ENCODE assay signal across 8 mouse cellular contexts in the genomic region with DNA sequence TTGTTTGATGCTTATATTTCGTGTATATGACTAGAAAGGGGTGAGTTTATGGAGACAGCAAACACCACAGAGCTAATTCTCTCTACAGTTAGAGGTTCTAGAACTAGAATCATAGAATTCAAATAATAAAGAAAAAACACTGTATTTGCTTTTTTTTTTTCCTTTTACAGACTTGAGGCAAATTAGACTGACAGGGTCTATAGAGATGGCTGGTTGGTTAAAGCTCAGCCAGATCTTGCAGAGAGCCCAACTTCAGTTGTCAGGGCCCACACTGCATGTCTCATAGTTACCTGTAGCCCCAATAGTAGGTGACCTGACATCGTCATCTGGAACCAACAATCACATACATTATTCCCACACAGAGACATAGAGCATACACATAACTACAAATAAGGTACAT. TPM values are rescaled to one million over a fixed set of nuclear protein-coding genes. Genes with fewer than 3 reads are reported as not detected.
DNase-seq lines count a peak whose midpoint lies in the region; ATAC-seq lines count a peak whose summit lies in the region.

Gene Dpy30, minus strand, starts transcription at position 101 of the 400 bp plus-strand sequence.

- no peak within 1 kb of the TSS for H3K4me3 ChIP-seq in kidney, embryonic 15.5 days (replicated peaks)
- no peak within 1 kb of the TSS for H3K4me3 ChIP-seq in intestine, embryonic 14.5 days (ENCODE audit: low read depth, low read length)
- H3K4me3 ChIP-seq in megakaryocyte, embryonic 14.5 days (replicated peaks) = no peak within 1 kb of the TSS

- no peak within 1 kb of the TSS for H3K4me2 ChIP-seq in kidney, embryonic 15.5 days
- no peak within 1 kb of the TSS for H3K4me2 ChIP-seq in intestine, embryonic 14.5 days (ENCODE audit: low read length)

- no peak for ATAC-seq in kidney, embryonic 15.5 days (replicated peaks; ENCODE audit: low FRiP score)
- no peak for ATAC-seq in intestine, embryonic 14.5 days (replicated peaks; ENCODE audit: low FRiP score, low TSS enrichment, low read depth)

- no peaks in the 10 kb centered on the region for H3K9me3 ChIP-seq in kidney, embryonic 15.5 days (replicated peaks)
- no peaks in the 10 kb centered on the region for H3K9me3 ChIP-seq in intestine, embryonic 14.5 days (ENCODE audit: control insufficient read depth, low read length)
- H3K9me3 ChIP-seq in megakaryocyte, embryonic 14.5 days = no peaks in the 10 kb centered on the region

- no peaks in the 10 kb centered on the region for H3K4me1 ChIP-seq in kidney, embryonic 15.5 days
- no peaks in the 10 kb centered on the region for H3K4me1 ChIP-seq in intestine, embryonic 14.5 days (replicated peaks; ENCODE audit: control insufficient read depth, insufficient read depth, low read length)
- no peaks in the 10 kb centered on the region for H3K4me1 ChIP-seq in megakaryocyte, embryonic 14.5 days

- 77% methylated on average over 2 of the region's 2 CpGs for WGBS in kidney, embryonic 15.5 days
- 71% methylated on average over 2 of the region's 2 CpGs for WGBS in intestine, embryonic 14.5 days

- no peak for DNase-seq in kidney, postnatal 25 days
- DNase-seq in adrenal gland, postnatal 25 days = no peak
- DNase-seq in gastrocnemius, postnatal 14 days = no peak
- DNase-seq in intestine, embryonic 14.5 days (ENCODE audit: low spot score) = no peak
- DNase-seq in ovary, postnatal 10 days (ENCODE audit: low spot score) = no peak
- no peak for DNase-seq in yolk sac, embryonic 10.5 days (ENCODE audit: low spot score)

- intact Hi-C loops in gastrocnemius, postnatal 14 days (cut with DNase I; ENCODE audit: low total_unique reads) = no loop called here

- no peaks in the 10 kb centered on the region for H3K36me3 ChIP-seq in kidney, embryonic 15.5 days
- no peaks in the 10 kb centered on the region for H3K36me3 ChIP-seq in intestine, embryonic 14.5 days (ENCODE audit: control insufficient read depth, insufficient read depth, low read length)
- H3K36me3 ChIP-seq in megakaryocyte, embryonic 14.5 days (replicated peaks; ENCODE audit: low read length) = no peaks in the 10 kb centered on the region

- H3K27ac ChIP-seq in kidney, embryonic 15.5 days = no peak within 1 kb of the TSS
- no peak within 1 kb of the TSS for H3K27ac ChIP-seq in intestine, embryonic 14.5 days (ENCODE audit: low read depth)

- no peaks in the 10 kb centered on the region for H3K27me3 ChIP-seq in kidney, embryonic 15.5 days
- H3K27me3 ChIP-seq in intestine, embryonic 14.5 days (replicated peaks; ENCODE audit: control insufficient read depth, insufficient read depth, low read length) = no peaks in the 10 kb centered on the region
- peaks cover 1% of the 10 kb centered on the region for H3K27me3 ChIP-seq in megakaryocyte, embryonic 14.5 days (replicated peaks)

- H3K9ac ChIP-seq in kidney, embryonic 15.5 days = no peak within 1 kb of the TSS
- no peak within 1 kb of the TSS for H3K9ac ChIP-seq in intestine, embryonic 14.5 days (ENCODE audit: low read length)

RNA-seq across cellular contexts. Expression of gene Dpy30, which starts in this region (rescaled TPM):
- polyA plus RNA-seq in kidney, embryonic 15.5 days (2015; fragmentation: Nextera tagmentation; extraction: Ambion mirVana) = 237 and 269 TPM in 2 replicates
- total RNA-seq in adrenal gland, postnatal 25 days (2021) = 95.9 and 99.6 TPM in 2 replicates
- 10 to 100 TPM; 61.1 to 68.6 TPM for total RNA-seq in gastrocnemius, postnatal 14 days (2021)
- polyA plus RNA-seq in intestine, embryonic 14.5 days (2014; fragmentation: Nextera tagmentation; extraction: Ambion mirVana) = 239 and 242 TPM in 2 replicates
- 7.4 and 93.3 TPM in 2 replicates for polyA plus RNA-seq in megakaryocyte, embryonic 14.5 days (2012; ENCODE audit: insufficient read depth, low replicate concordance)
